Mouse (Mus musculus): Measurements from ENCODE around the gene Carhsp1. TPM values are rescaled to one million over a fixed set of nuclear protein-coding genes. Genes with fewer than 3 reads are reported as not detected.

The Carhsp1 gene
- polyA plus RNA-seq, 1 experiment from 2014 or later: 27.7 TPM

DNA sequence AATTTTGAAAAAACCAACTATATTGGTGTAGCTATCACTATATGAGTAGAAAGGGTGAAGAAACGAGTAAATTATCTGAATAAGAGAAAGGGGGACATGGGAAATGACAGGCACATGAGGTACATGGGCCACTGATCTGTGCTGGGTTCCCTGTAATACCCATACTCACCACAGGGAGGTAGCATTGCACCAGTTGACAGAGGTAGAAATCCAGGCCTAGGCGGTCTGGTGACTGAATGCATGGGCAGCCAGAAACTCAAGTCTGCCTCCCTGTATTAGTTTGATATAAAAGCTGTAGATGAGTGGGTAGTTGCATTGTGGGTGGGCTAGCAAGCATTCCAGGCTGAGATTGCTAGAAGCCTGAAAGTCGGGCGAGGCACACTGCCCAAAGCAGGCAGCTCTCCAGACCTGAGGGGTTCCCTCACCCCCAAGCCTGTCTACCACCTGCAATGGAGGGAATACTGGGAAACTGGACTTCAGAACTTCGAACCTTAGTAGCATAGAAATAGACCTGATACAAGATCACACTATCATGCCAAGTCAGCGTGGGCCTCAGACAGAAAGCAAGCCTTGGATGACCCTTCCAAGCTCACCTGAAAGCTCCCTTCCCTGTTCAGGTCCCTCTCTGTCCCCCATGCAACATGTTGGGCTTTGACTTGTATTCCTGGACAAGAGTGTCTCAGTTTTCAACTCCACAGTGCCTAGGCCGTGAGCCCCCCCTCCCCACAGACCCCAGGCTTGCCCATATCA lies 14.3 kb upstream of the Carhsp1 start:
- TF ChIP-seq CTCF (IDR thresholded peaks at IDR 0.05; ENCODE audit: low read depth): peak; percentile 92
- H3K4me3 ChIP-seq (ENCODE audit: low read depth, low read length): no peak overlapping the region
- no peaks in the 10 kb centered on the region for H3K9me3 ChIP-seq (ENCODE audit: low read depth, low read length)
- peak; percentile 82 for DNase-seq
- H3K27me3 ChIP-seq (ENCODE audit: insufficient read depth, low read length): no peaks in the 10 kb centered on the region
- no peak overlapping the region for H3K27ac ChIP-seq (ENCODE audit: low read depth)
- no peaks in the 10 kb centered on the region for H3K4me1 ChIP-seq (ENCODE audit: insufficient read depth)
- H3K4me2 ChIP-seq: no peak overlapping the region; the same call in 1 of the 2 replicates
- 63% methylated on average over 7 of the region's 7 CpGs for WGBS
- ATAC-seq (ENCODE audit: insufficient read depth): peak; percentile 68
- no peak overlapping the region for H3K9ac ChIP-seq
- H3K36me3 ChIP-seq (ENCODE audit: insufficient read depth): peaks cover 41% of the 10 kb centered on the region

GRCm38 (mm10) chr16:8685087-8685486 lies 13.1 kb upstream of the Carhsp1 start:
- TF ChIP-seq CTCF (IDR thresholded peaks at IDR 0.05; ENCODE audit: low read depth): no peak
- Histone ChIP-seq H3K9ac (no peak overlapping the region), H3K36me3 (ENCODE audit: insufficient read depth) (peaks cover 29% of the 10 kb centered on the region), H3K27me3 (ENCODE audit: insufficient read depth, low read length) (no peaks in the 10 kb centered on the region), H3K4me2 (no peak overlapping the region), H3K4me1 (ENCODE audit: insufficient read depth) (no peaks in the 10 kb centered on the region), H3K9me3 (ENCODE audit: low read depth, low read length) (no peaks in the 10 kb centered on the region), H3K27ac (ENCODE audit: low read depth) (no peak overlapping the region), H3K4me3 (ENCODE audit: low read depth, low read length) (no peak overlapping the region)
- DNase-seq (no peak), ATAC-seq (ENCODE audit: insufficient read depth) (no peak)
- 55% methylated on average over 4 of the region's 4 CpGs for WGBS

- Histone ChIP-seq H3K9me3 (ENCODE audit: low read depth, low read length) (no peaks in the 10 kb centered on the region), H3K36me3 (ENCODE audit: insufficient read depth) (0 out of 2 replicates have a peak, but pooled peaks cover 4% of the 10 kb centered on the region), H3K4me2 (no peak within 1 kb of the TSS), H3K27me3 (ENCODE audit: insufficient read depth, low read length) (no peaks in the 10 kb centered on the region), H3K4me1 (ENCODE audit: insufficient read depth) (no peaks in the 10 kb centered on the region), H3K9ac (no peak within 1 kb of the TSS), H3K4me3 (ENCODE audit: low read depth, low read length) (no peak within 1 kb of the TSS), H3K27ac (ENCODE audit: low read depth) (no peak within 1 kb of the TSS)
- 68% methylated on average over 5 of the region's 5 CpGs for WGBS
- DNase-seq (no peak), ATAC-seq (ENCODE audit: insufficient read depth) (no peak)
- TF ChIP-seq CTCF (IDR thresholded peaks at IDR 0.05; ENCODE audit: low read depth): no peak
Measured at GRCm38 (mm10) chr16:8680470-8680869, 8.5 kb upstream of the Carhsp1 start, which contains the start of gene Gm5767. Gene Gm5767 (plus strand): TSS chr16:8680770.

DNA sequence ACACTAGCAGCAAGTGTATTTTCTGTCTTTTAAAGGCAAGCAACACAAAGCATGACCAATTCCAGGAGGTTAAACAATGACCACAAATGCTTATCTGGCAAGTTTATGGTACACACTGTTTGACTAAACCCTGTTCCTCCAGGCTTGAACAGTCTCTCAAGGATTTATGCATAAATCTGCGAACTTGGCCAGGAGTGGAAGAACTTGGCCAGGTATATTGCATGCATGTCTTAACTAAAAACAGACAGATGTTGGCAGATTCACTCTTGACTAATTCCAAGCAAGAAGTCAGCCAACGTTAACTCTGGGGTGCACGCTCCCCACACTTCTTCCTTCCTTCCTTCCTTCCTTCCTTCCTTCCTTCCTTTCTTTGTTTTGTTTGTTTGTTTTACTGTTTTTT lies 7.8 kb upstream of the Carhsp1 start:
- no peak for TF ChIP-seq CTCF (IDR thresholded peaks at IDR 0.05; ENCODE audit: low read depth)
- Histone ChIP-seq H3K27ac (ENCODE audit: low read depth) (no peak overlapping the region), H3K4me2 (no peak overlapping the region), H3K36me3 (ENCODE audit: insufficient read depth) (0 out of 2 replicates have a peak, but pooled peaks cover 2% of the 10 kb centered on the region), H3K9me3 (ENCODE audit: low read depth, low read length) (no peaks in the 10 kb centered on the region), H3K4me3 (ENCODE audit: low read depth, low read length) (no peak overlapping the region), H3K9ac (no peak overlapping the region), H3K27me3 (ENCODE audit: insufficient read depth, low read length) (no peaks in the 10 kb centered on the region), H3K4me1 (ENCODE audit: insufficient read depth) (no peaks in the 10 kb centered on the region)
- no peak for ATAC-seq (ENCODE audit: insufficient read depth)
- DNase-seq: no peak
- WGBS: 78% methylated on average over 3 of the region's 3 CpGs

DNA sequence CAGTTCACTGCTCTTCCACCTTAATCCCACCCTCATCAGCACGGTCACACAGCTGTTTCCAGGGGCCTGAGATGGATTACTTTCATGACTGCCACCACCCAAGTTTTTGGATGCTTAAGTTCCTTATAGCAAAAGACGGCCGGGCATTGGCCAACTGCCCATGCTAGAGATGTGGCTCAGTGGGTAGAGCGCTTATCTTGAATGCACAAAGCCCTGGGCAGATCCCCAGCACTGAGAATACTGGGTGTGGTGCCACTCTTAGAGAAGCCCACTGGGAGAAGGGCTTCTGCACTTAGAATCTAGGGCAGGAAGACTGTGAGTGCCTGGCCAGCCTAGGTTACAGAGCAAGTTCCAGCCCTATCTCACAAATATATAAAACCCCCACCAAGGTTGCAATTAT lies 6.7 kb upstream of the Carhsp1 start:
- Histone ChIP-seq H3K4me3 (ENCODE audit: low read depth, low read length) (no peak overlapping the region), H3K27ac (ENCODE audit: low read depth) (no peak overlapping the region), H3K4me2 (no peak overlapping the region), H3K36me3 (ENCODE audit: insufficient read depth) (no peaks in the 10 kb centered on the region), H3K9me3 (ENCODE audit: low read depth, low read length) (no peaks in the 10 kb centered on the region), H3K27me3 (ENCODE audit: insufficient read depth, low read length) (no peaks in the 10 kb centered on the region), H3K9ac (no peak overlapping the region), H3K4me1 (ENCODE audit: insufficient read depth) (no peaks in the 10 kb centered on the region)
- TF ChIP-seq CTCF (IDR thresholded peaks at IDR 0.05; ENCODE audit: low read depth): no peak
- DNase-seq: no peak
- WGBS: 65% methylated on average over 4 of the region's 4 CpGs
- ATAC-seq (ENCODE audit: insufficient read depth): no peak

DNA sequence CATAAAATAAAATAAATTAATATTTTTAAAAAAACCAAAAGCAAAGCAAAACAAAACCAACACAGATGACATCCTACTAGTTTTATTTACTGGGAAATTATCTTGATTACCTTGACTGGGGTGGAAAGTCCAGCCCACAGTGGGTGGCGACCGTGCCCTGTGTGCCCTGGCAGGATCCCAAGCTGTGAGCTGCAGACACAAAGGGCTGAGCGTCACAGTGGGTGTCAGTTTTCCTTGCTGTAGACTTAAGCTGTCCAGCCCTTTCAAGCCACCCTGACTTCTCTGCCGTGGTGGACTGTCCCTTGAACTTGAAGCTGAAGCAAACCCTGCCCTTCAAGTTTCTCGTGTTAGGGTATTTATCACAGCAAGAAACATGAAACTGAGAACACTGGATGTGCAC lies 6.1 kb upstream of the Carhsp1 start:
- Histone ChIP-seq H3K4me3 (ENCODE audit: low read depth, low read length) (no peak overlapping the region), H3K27me3 (ENCODE audit: insufficient read depth, low read length) (0 out of 2 replicates have a peak, but pooled peaks cover 2% of the 10 kb centered on the region), H3K4me1 (ENCODE audit: insufficient read depth) (no peaks in the 10 kb centered on the region), H3K9ac (no peak overlapping the region), H3K27ac (ENCODE audit: low read depth) (no peak overlapping the region), H3K4me2 (no peak overlapping the region), H3K36me3 (ENCODE audit: insufficient read depth) (no peaks in the 10 kb centered on the region), H3K9me3 (ENCODE audit: low read depth, low read length) (no peaks in the 10 kb centered on the region)
- ATAC-seq (ENCODE audit: insufficient read depth): no peak
- TF ChIP-seq CTCF (IDR thresholded peaks at IDR 0.05; ENCODE audit: low read depth): no peak
- no peak for DNase-seq
- 48% methylated on average over 5 of the region's 5 CpGs for WGBS

DNA sequence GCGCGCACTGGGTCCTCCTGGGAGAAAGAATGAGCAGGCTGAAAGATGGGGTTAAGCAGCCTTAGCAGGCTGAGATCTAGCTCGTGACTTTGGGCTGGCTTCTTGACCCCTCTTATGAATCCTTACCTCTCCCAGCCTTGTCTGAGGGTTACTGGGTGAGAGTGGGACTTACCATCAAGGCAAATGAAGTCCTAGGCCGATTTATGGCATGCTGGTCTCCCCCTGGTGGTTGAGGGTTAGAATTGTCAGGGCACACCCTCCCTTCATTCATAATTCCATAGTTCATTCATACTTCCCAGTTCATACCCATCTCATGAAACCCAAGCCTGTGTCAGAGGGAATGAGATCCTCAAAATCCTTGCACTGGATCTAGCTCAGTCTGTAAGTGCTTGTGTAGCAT lies 4.8 kb upstream of the Carhsp1 start:
- peak; percentile 82 for DNase-seq
- ATAC-seq (ENCODE audit: insufficient read depth): no peak
- Histone ChIP-seq H3K27me3 (ENCODE audit: insufficient read depth, low read length) (0 out of 2 replicates have a peak, but pooled peaks cover 4% of the 10 kb centered on the region), H3K4me1 (ENCODE audit: insufficient read depth) (no peaks in the 10 kb centered on the region), H3K36me3 (ENCODE audit: insufficient read depth) (no peaks in the 10 kb centered on the region), H3K27ac (ENCODE audit: low read depth) (no peak overlapping the region), H3K4me2 (no peak overlapping the region), H3K4me3 (ENCODE audit: low read depth, low read length) (no peak overlapping the region), H3K9me3 (ENCODE audit: low read depth, low read length) (no peaks in the 10 kb centered on the region), H3K9ac (no peak overlapping the region)
- WGBS: 52% methylated on average over 4 of the region's 4 CpGs
- peak; percentile 92 for TF ChIP-seq CTCF (IDR thresholded peaks at IDR 0.05; ENCODE audit: low read depth)

Measured in lung, embryonic 14.5 days (tissue).